Mouse (Mus musculus) bone marrow, adult 2 months (tissue): ENCODE results near the gene Ubash3a.

ENCODE experiments used
- CTCF ChIP-seq: fragments of 200-500 bp; IDR thresholded peaks from 2 replicates; pipeline ENCODE4 v1.5.1; 2011; ENCODE audit warnings: low read length, control low read depth; ENCODE audit not compliant: control insufficient read depth, insufficient read depth
- POLR2A ChIP-seq: fragments of 200-500 bp; IDR thresholded peaks from 2 replicates; pipeline ENCODE4 v1.6.1; 2011; ENCODE audit warnings: low read depth, mild to moderate bottlenecking, control low read depth, low read length, borderline replicate concordance; ENCODE audit not compliant: control insufficient read depth

- TF ChIP-seq POLR2A (no peak), CTCF (no peak)
These were observed 53.7 kb downstream of the Ubash3a start for GRCm38 (mm10) chr17:31261352-31261751.
